Mouse (Mus musculus) stomach, postnatal 0 days (tissue): ENCODE results near the gene Clba1.

Experiments used
- CTCF ChIP-seq: IDR thresholded peaks from 2 replicates; pipeline ENCODE4 v1.5.1; 2016; ENCODE audit warnings: antibody characterized with exemption, low read depth, mild to moderate bottlenecking, moderate library complexity
- EP300 ChIP-seq: optimal IDR thresholded peaks from 2 replicates; pipeline ENCODE3; 2016; ENCODE audit warnings: antibody characterized with exemption

DNA sequence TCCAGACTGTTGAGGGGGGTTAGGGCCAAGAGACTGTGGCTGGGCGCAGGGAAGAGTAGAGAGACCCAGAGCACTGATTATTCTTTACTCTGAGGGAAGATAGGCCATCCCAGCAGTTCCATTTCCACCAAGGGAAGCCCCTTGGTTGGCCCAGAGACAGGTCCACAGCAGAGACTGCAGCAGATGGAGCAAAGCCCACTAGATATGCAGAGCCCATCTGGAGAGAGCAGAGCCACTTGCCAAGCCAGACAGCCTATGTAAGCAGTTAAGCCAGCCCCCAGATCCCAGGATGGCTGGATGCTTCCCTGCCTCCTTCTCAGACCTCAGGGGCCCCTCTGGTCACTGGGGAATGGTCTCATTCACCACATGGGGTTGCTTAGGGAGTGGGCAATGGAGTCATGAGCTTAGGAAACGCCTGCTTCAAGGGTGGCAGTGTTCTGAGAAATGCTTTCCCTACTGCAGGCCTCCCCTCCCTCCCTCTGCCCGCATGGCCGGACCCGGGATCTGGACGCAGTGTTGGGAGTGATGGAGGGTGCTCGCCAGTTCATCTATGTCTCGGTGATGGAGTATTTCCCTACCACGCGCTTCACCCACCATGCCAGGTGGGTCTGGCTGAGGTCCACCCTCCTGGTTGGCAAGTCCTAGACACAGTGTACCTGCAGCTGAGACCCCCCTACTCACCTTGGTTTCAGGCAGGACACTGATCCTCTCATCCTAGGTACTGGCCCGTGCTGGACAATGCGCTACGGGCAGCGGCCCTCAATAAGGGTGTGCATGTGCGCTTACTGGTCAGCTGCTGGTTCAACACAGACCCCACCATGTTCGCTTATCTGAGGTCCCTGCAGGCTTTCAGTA, 41.5 kb upstream of the Clba1 start:
- no peak for TF ChIP-seq EP300
- TF ChIP-seq CTCF, result no peak
